Mouse (Mus musculus) gastrocnemius, postnatal 36 days (tissue): Measurements from ENCODE around the gene Ccdc85c. TPM values are rescaled to one million over a fixed set of nuclear protein-coding genes. Genes with fewer than 3 reads are reported as not detected.
A peak's percentile ranks its signal among the peaks of the same experiment; 100 is the strongest.

ENCODE experiments used
- DNase-seq, 2 experiments: peaks; one replicate each; pipeline ENCODE4 v3.0.0; 2022
- intact Hi-C: fragments of 180-260 bp; cut with DNase I; formaldehyde crosslinking; loops from one replicate; pipeline ENCODE4 v1.15.1; 2025
- total RNA-seq, 2 experiments: library from RNA; stranded (reverse); gene quantifications; 2 replicates each; pipeline ENCODE4 v1.2.3; 2021

Gene Ccdc85c
- total RNA-seq, 2 experiments from 2014 or later = 24.0 to 26.5 TPM

- intact Hi-C loops = no loop called here
- DNase-seq = no peak
These were observed 51.9 kb downstream of the Ccdc85c start for GRCm38 (mm10) chr12:108223357-108223756.

- intact Hi-C loops = no loop called here
- DNase-seq = no peak
These were observed 53.5 kb downstream of the Ccdc85c start for GRCm38 (mm10) chr12:108221712-108222111.

- intact Hi-C loops = no loop called here
- no peak for DNase-seq
These were observed 54.0 kb downstream of the Ccdc85c start for GRCm38 (mm10) chr12:108221206-108221605.

DNA sequence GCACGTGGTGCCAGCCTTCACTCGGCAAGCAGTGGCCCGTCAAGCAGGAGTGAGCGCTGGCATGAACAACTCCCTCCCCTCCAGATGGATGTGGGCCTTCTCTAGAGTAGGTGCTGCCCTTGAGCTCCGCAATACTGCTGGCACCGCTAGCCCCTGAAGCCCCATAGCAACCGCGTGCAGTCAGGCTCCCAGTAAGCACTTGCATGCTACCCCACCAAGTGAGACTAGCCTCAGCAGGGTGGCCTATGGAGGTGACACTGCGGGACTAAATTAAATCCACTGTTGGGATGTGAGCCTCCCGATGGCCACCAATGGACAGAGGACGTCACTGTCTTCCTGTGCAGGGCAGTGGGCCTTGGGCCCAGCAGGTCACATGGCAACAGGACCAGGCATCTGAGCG, 54.6 kb downstream of the Ccdc85c start:
- DNase-seq = no peak
- intact Hi-C loops = no loop called here

DNA sequence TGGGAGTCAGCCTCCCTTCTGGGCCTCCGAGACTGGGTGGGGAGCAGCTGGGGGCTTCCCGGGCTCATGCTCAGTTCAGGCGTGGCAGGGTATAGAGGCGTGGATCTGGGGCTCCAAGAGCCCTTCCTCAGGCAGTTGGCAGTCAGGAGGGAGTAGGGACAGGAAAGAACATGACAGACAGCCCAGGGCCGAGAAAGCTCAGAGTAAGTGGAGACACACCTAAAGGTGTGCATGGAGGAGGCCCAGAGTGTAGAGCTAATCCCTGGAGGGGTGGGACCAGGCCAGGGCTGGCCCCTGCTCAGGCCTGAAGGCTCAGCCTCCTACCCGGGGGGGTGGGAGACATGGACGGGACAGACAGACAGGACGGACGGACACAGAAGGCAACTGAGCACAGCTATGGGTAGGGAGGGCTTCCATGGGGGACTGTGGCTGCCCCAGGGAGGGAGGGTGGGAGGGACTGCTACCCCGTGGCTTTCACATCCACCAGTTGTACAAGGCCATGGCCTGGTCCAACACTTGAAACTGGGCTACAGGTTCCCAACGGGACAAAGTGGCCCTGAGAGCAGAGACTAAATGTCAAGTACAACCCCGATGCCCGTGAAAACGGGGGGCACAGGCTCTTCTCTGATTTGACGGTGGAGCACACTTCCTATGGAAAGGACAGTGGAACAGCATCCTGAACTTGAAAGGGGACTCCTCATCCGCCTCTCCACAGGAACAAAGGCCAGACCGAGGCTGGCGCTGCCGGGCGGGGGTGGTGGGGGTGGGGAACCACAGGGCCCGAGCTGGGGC, 55.2 kb downstream of the Ccdc85c start:
- intact Hi-C loops = no loop called here
- no peak for DNase-seq

GRCm38 (mm10) chr12:108219163-108219562, 56.1 kb downstream of the Ccdc85c start:
- DNase-seq = no peak
- intact Hi-C loops = no loop called here

- peak in 1 of 2 experiments; percentile 45 for DNase-seq
- intact Hi-C loops = loop anchor here (2.0 kb wide), 1 partner anchor 75 kb away; no protein-coding TSS in a partner anchor
These were observed 57.7 kb downstream of the Ccdc85c start for GRCm38 (mm10) chr12:108217572-108217971.

GRCm38 (mm10) chr12:108216611-108217370, 58.4 kb downstream of the Ccdc85c start:
- intact Hi-C loops = loop anchor here (2.0 kb wide), 1 partner anchor 76 kb away; no protein-coding TSS in a partner anchor
- no peak for DNase-seq

DNA sequence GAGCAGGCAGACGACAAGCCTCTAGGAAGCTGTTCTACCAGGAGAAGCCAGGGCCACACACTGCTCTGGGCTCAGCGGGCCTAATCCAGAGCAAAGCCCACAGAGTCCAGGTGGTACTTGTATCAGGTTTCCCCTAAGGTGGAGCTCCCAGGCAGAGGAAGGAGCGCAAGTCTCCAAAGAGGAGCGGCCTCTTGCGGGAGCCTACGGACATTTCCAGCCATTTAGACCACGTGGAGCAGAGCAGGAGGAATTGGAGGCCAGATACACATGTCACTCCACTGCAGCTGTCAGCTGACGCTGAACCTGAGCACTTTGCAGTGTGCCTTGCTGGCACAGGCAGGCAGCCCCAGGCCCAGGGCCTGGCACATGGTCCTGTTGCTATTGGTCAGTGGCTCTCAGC, 60.1 kb downstream of the Ccdc85c start:
- intact Hi-C loops = no loop called here
- no peak for DNase-seq

GRCm38 (mm10) chr12:108213090-108214041, 61.9 kb downstream of the Ccdc85c start:
- DNase-seq = no peak
- intact Hi-C loops = no loop called here

- intact Hi-C loops = no loop called here
- no peak for DNase-seq
These were observed 62.7 kb downstream of the Ccdc85c start for GRCm38 (mm10) chr12:108212476-108212875.

DNA sequence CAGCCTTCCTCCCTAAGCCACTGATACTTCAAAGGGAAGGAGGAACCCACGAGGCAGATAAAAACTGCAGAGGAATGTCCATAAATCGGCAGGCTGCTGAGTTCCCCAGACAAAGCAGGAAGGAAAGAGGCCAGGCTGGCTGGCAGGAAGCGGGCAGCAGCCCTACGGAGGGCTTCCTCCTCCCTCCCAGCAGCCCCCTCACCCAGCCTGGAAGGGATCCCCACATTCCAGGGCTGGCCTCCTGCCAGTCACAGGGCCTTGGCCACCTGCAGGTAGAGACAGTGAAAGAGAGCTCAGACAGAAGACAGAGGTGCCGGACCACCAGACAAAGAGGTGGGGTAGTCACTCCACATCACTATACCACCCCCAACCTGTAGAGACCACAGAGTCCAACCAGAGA, 63.2 kb downstream of the Ccdc85c start:
- no peak for DNase-seq
- intact Hi-C loops = no loop called here

DNA sequence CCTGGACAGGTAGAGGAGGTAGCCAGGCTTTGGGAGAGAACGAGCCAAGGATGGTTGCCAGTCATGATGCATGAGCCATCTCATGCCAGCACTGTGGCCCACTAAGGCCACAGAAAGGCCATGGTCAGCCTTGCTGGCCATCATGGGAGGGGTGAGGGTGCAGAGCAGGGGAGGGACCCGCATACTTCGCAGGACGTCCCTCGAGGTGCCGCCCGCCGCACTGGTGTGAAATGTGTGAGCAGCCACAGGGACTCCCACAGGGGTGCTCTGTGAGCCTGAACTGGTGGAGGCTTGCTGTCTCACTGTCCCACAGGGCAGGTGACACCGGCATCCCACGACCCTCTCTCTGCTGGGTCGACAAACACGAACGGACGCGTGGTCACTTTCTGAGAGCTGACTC, 64.6 kb downstream of the Ccdc85c start:
- intact Hi-C loops = no loop called here
- DNase-seq = no peak

- DNase-seq = peak; percentile 61 to 78
- intact Hi-C loops = loop anchor here (2.0 to 10.0 kb wide), 2 partner anchors 84 to 286 kb away; no protein-coding TSS in a partner anchor
These were observed 66.3 kb downstream of the Ccdc85c start for GRCm38 (mm10) chr12:108208726-108209438.

GRCm38 (mm10) chr12:108208216-108208615, 67.0 kb downstream of the Ccdc85c start:
- no peak for DNase-seq

DNA sequence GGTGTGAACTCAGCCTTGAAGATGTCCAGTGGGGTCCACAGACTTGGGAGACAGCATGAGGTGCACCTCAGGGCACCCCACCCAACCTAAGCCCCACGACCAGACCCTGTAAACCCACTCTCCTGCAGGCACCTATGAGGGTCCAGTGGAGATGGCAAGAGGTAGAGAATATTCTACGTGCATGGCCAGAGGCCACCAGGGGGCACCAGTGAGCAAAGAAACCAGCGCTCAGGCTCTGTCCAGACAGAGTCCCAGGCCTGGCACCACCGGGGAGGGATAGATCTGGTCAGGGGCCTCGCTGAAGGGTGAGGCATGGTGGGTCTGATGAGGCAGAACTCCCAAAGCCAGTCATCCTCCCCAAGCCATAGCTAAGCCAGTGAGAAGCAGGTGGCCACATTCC, 68.6 kb downstream of the Ccdc85c start:
- intact Hi-C loops = loop anchor here (10.0 kb wide), 1 partner anchor 288 kb away; no protein-coding TSS in a partner anchor

More at GRCm38 (mm10) chr12:108208216-108208615, 67.0 kb downstream of the Ccdc85c start:
- intact Hi-C loops = loop anchor here (2.0 to 10.0 kb wide), 2 partner anchors 85 to 287 kb away; no protein-coding TSS in a partner anchor

GRCm38 (mm10) chr12:108204978-108205377, 70.2 kb downstream of the Ccdc85c start:
- no peak for DNase-seq

More for the DNA sequence above, 68.6 kb downstream of the Ccdc85c start:
- DNase-seq = peak; percentile 68 to 71

DNA sequence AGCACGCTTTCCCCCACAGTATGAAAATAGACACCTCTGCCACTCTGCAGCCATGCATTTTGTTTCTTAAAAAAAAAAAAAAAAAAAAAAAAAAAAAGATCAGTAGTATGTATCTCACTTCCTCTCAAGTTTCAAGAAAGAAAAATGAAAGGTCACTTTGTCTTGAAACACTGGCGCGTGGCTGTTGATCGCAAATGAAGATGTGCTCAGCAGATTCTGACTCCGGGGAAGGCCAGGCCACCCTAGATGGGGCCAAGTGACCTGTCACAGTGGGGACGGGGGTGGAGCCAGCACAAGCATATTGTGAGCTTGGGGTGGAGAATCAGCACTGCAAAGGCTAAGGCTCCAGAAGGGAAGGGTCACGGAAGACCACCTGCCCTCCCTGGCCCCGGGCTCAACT, 71.3 kb downstream of the Ccdc85c start:
- intact Hi-C loops = loop anchor here (10.0 kb wide), 1 partner anchor 291 kb away; no protein-coding TSS in a partner anchor

More at GRCm38 (mm10) chr12:108204978-108205377, 70.2 kb downstream of the Ccdc85c start:
- intact Hi-C loops = loop anchor here (10.0 kb wide), 1 partner anchor 290 kb away; no protein-coding TSS in a partner anchor

DNA sequence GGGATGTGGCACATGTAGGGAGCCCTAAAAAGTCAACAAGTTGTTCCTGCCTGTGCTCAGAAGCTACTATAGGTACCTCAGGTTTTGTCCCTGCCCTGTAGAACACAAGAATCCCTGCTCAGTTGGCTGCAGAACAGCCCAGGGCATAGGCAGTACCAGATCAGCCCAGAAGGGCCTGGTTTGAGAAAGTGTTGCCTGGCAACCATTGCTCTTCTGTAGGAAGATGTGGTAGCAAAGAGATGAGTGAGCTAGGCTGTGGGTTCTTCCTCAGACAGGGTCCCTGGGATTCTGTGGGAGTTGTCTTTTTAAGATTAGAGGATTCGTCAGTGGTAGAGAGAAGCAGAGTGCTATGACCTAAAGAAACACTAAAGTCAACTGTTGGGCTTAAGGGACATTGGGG, 75.1 kb downstream of the Ccdc85c start:
- no peak for DNase-seq
- intact Hi-C loops = loop anchor here (10.0 kb wide), 1 partner anchor 295 kb away; no protein-coding TSS in a partner anchor

More for the DNA sequence above, 71.3 kb downstream of the Ccdc85c start:
- DNase-seq = no peak
